Mouse (Mus musculus) layer of hippocampus, postnatal 10 days (tissue): ENCODE measurements around the gene Vta1. TPM values are rescaled to one million over a fixed set of nuclear protein-coding genes. Genes with fewer than 3 reads are reported as not detected.

Experiments
- total RNA-seq, 2 experiments: library from RNA; stranded (reverse); gene quantifications; 2 replicates each; pipeline ENCODE4 v1.2.3; 2021

The Vta1 gene
- total RNA-seq, 2 experiments from 2014 or later, result 67.8 to 78.0 TPM

Other genes with a start within 250 kb of the Vta1 start
- 1 to 10 TPM; 1.6 to 1.8 TPM for gene Adgrg6, start 159.9 kb downstream of the Vta1 start, total RNA-seq
- gene Nmbr, start within 50 bp of the Vta1 start, total RNA-seq, result 1 to 10 TPM; 4.6 to 5.2 TPM
- not detected for gene Gje1, start 12.7 kb upstream of the Vta1 start, total RNA-seq